Mouse (Mus musculus): ENCODE results near the gene Itga10. TPM values are rescaled to one million over a fixed set of nuclear protein-coding genes. Genes with fewer than 3 reads are reported as not detected.

Gene Itga10
- polyA plus RNA-seq, 1 experiment from 2014 or later: 0.52 TPM

- H3K9ac ChIP-seq (ENCODE audit: low read length): peak overlapping the region; percentile 86
- peak; percentile 99 for DNase-seq (ENCODE audit: low spot score, missing footprints)
- H3K36me3 ChIP-seq (ENCODE audit: control insufficient read depth, insufficient read depth, low read length): peaks cover 3% of the 10 kb centered on the region
- H3K27ac ChIP-seq (ENCODE audit: low read depth, low read length): peak overlapping the region; percentile 90
- peaks cover 11% of the 10 kb centered on the region; the same call in 1 of the 2 replicates for H3K4me1 ChIP-seq (ENCODE audit: control insufficient read depth, insufficient read depth, low read length)
- peak overlapping the region; percentile 81 for H3K4me3 ChIP-seq (ENCODE audit: low read depth, low read length)
- ATAC-seq (ENCODE audit: low FRiP score): peak; percentile 93
- H3K9me3 ChIP-seq (ENCODE audit: control insufficient read depth, low read length): no peaks in the 10 kb centered on the region
- peak overlapping the region; percentile 71 for H3K4me2 ChIP-seq
- no peaks in the 10 kb centered on the region for H3K27me3 ChIP-seq (ENCODE audit: control insufficient read depth, insufficient read depth, low read length)
- under 1% methylated on average over 81 of the region's 85 CpGs for WGBS
These were observed 51.7 kb downstream of the Itga10 start for GRCm38 (mm10) chr3:96696766-96697732.

- no peak overlapping the region for H3K9ac ChIP-seq (ENCODE audit: low read length)
- H3K27me3 ChIP-seq (ENCODE audit: control insufficient read depth, insufficient read depth, low read length): no peaks in the 10 kb centered on the region
- peaks cover 11% of the 10 kb centered on the region; the same call in 1 of the 2 replicates for H3K4me1 ChIP-seq (ENCODE audit: control insufficient read depth, insufficient read depth, low read length)
- ATAC-seq (ENCODE audit: low FRiP score): no peak
- H3K27ac ChIP-seq (ENCODE audit: low read depth, low read length): no peak overlapping the region
- no peak overlapping the region for H3K4me3 ChIP-seq (ENCODE audit: low read depth, low read length)
- no peak overlapping the region for H3K4me2 ChIP-seq
- WGBS: 55% methylated on average over 19 of the region's 19 CpGs
- H3K36me3 ChIP-seq (ENCODE audit: control insufficient read depth, insufficient read depth, low read length): peaks cover 10% of the 10 kb centered on the region
- H3K9me3 ChIP-seq (ENCODE audit: control insufficient read depth, low read length): no peaks in the 10 kb centered on the region
- no peak for DNase-seq (ENCODE audit: low spot score, missing footprints)
These were observed 53.8 kb downstream of the Itga10 start for GRCm38 (mm10) chr3:96698993-96699690.

GRCm38 (mm10) chr3:96700376-96700775 is 55.0 kb downstream of the Itga10 start:
- peaks cover 13% of the 10 kb centered on the region for H3K36me3 ChIP-seq (ENCODE audit: control insufficient read depth, insufficient read depth, low read length)
- no peak overlapping the region for H3K27ac ChIP-seq (ENCODE audit: low read depth, low read length)
- H3K4me1 ChIP-seq (ENCODE audit: control insufficient read depth, insufficient read depth, low read length): peaks cover 11% of the 10 kb centered on the region; the same call in 1 of the 2 replicates
- ATAC-seq (ENCODE audit: low FRiP score) (no peak), DNase-seq (ENCODE audit: low spot score, missing footprints) (no peak)
- H3K9me3 ChIP-seq (ENCODE audit: control insufficient read depth, low read length): no peaks in the 10 kb centered on the region
- H3K9ac ChIP-seq (ENCODE audit: low read length): no peak overlapping the region
- H3K4me3 ChIP-seq (ENCODE audit: low read depth, low read length): no peak overlapping the region
- no peak overlapping the region for H3K4me2 ChIP-seq
- WGBS: 60% methylated on average over 7 of the region's 7 CpGs
- no peaks in the 10 kb centered on the region for H3K27me3 ChIP-seq (ENCODE audit: control insufficient read depth, insufficient read depth, low read length)

- H3K27me3 ChIP-seq (ENCODE audit: control insufficient read depth, insufficient read depth, low read length): no peaks in the 10 kb centered on the region
- H3K4me2 ChIP-seq: no peak overlapping the region
- peaks cover 13% of the 10 kb centered on the region for H3K36me3 ChIP-seq (ENCODE audit: control insufficient read depth, insufficient read depth, low read length)
- H3K9ac ChIP-seq (ENCODE audit: low read length): no peak overlapping the region
- H3K27ac ChIP-seq (ENCODE audit: low read depth, low read length): no peak overlapping the region
- peaks cover 11% of the 10 kb centered on the region; the same call in 1 of the 2 replicates for H3K4me1 ChIP-seq (ENCODE audit: control insufficient read depth, insufficient read depth, low read length)
- no peak for ATAC-seq (ENCODE audit: low FRiP score)
- no peak for DNase-seq (ENCODE audit: low spot score, missing footprints)
- 93% methylated on average over 4 of the region's 4 CpGs for WGBS
- H3K4me3 ChIP-seq (ENCODE audit: low read depth, low read length): no peak overlapping the region
- H3K9me3 ChIP-seq (ENCODE audit: control insufficient read depth, low read length): no peaks in the 10 kb centered on the region
These were observed 55.6 kb downstream of the Itga10 start for GRCm38 (mm10) chr3:96701003-96701402.

- Histone ChIP-seq H3K9ac (ENCODE audit: low read length) (no peak overlapping the region), H3K36me3 (ENCODE audit: control insufficient read depth, insufficient read depth, low read length) (peaks cover 13% of the 10 kb centered on the region), H3K27me3 (ENCODE audit: control insufficient read depth, insufficient read depth, low read length) (no peaks in the 10 kb centered on the region; the same call in 1 of the 2 replicates), H3K9me3 (ENCODE audit: control insufficient read depth, low read length) (no peaks in the 10 kb centered on the region), H3K4me3 (ENCODE audit: low read depth, low read length) (no peak overlapping the region), H3K27ac (ENCODE audit: low read depth, low read length) (no peak overlapping the region), H3K4me1 (ENCODE audit: control insufficient read depth, insufficient read depth, low read length) (no peaks in the 10 kb centered on the region), H3K4me2 (no peak overlapping the region)
- no peak for ATAC-seq (ENCODE audit: low FRiP score)
- DNase-seq (ENCODE audit: low spot score, missing footprints): peak; percentile 88
- WGBS: 65% methylated on average over 11 of the region's 11 CpGs
These were observed 59.4 kb downstream of the Itga10 start for GRCm38 (mm10) chr3:96704778-96705177.

- ATAC-seq (ENCODE audit: low FRiP score): no peak
- Histone ChIP-seq H3K4me1 (ENCODE audit: control insufficient read depth, insufficient read depth, low read length) (no peaks in the 10 kb centered on the region), H3K27ac (ENCODE audit: low read depth, low read length) (no peak overlapping the region), H3K9me3 (ENCODE audit: control insufficient read depth, low read length) (no peaks in the 10 kb centered on the region), H3K27me3 (ENCODE audit: control insufficient read depth, insufficient read depth, low read length) (no peaks in the 10 kb centered on the region; the same call in 1 of the 2 replicates), H3K4me2 (no peak overlapping the region), H3K9ac (ENCODE audit: low read length) (no peak overlapping the region), H3K4me3 (ENCODE audit: low read depth, low read length) (no peak overlapping the region), H3K36me3 (ENCODE audit: control insufficient read depth, insufficient read depth, low read length) (peaks cover 15% of the 10 kb centered on the region)
- DNase-seq (ENCODE audit: low spot score, missing footprints): no peak
- 94% methylated on average over 11 of the region's 11 CpGs for WGBS
These were observed 60.8 kb downstream of the Itga10 start for GRCm38 (mm10) chr3:96706217-96706616.

- no peak overlapping the region for H3K27ac ChIP-seq (ENCODE audit: low read depth, low read length)
- ATAC-seq (ENCODE audit: low FRiP score) (no peak), DNase-seq (ENCODE audit: low spot score, missing footprints) (no peak)
- H3K4me2 ChIP-seq: no peak overlapping the region
- no peak overlapping the region for H3K9ac ChIP-seq (ENCODE audit: low read length)
- H3K27me3 ChIP-seq (ENCODE audit: control insufficient read depth, insufficient read depth, low read length): no peaks in the 10 kb centered on the region; the same call in 1 of the 2 replicates
- no peaks in the 10 kb centered on the region for H3K4me1 ChIP-seq (ENCODE audit: control insufficient read depth, insufficient read depth, low read length)
- peaks cover 15% of the 10 kb centered on the region; the same call in 1 of the 2 replicates for H3K36me3 ChIP-seq (ENCODE audit: control insufficient read depth, insufficient read depth, low read length)
- H3K9me3 ChIP-seq (ENCODE audit: control insufficient read depth, low read length): no peaks in the 10 kb centered on the region
- H3K4me3 ChIP-seq (ENCODE audit: low read depth, low read length): no peak overlapping the region
- 76% methylated on average over 7 of the region's 7 CpGs for WGBS
These were observed 61.6 kb downstream of the Itga10 start for GRCm38 (mm10) chr3:96706984-96707383.

GRCm38 (mm10) chr3:96707903-96708683 is 62.7 kb downstream of the Itga10 start, which contains the start of gene Nudt17:
Gene Nudt17, minus strand, starts transcription at chr3:96708562.
- Histone ChIP-seq H3K4me2 (peak within 1 kb of the TSS; percentile 71), H3K27me3 (ENCODE audit: control insufficient read depth, insufficient read depth, low read length) (no peaks in the 10 kb centered on the region; the same call in 1 of the 2 replicates), H3K4me1 (ENCODE audit: control insufficient read depth, insufficient read depth, low read length) (no peaks in the 10 kb centered on the region), H3K9me3 (ENCODE audit: control insufficient read depth, low read length) (no peaks in the 10 kb centered on the region), H3K27ac (ENCODE audit: low read depth, low read length) (no peak within 1 kb of the TSS), H3K36me3 (ENCODE audit: control insufficient read depth, insufficient read depth, low read length) (peaks cover 16% of the 10 kb centered on the region; the same call in 1 of the 2 replicates), H3K9ac (ENCODE audit: low read length) (peak within 1 kb of the TSS; percentile 75), H3K4me3 (ENCODE audit: low read depth, low read length) (peak within 1 kb of the TSS; percentile 38)
- peak; percentile 99 for DNase-seq (ENCODE audit: low spot score, missing footprints)
- 6% methylated on average over 42 of the region's 42 CpGs for WGBS
- ATAC-seq (ENCODE audit: low FRiP score): peak; percentile 88

All from midbrain, embryonic 11.5 days (tissue).